Mouse (Mus musculus): ENCODE measurements around the gene Numbl. TPM values are rescaled to one million over a fixed set of nuclear protein-coding genes. Genes with fewer than 3 reads are reported as not detected.

Numbl gene
- total RNA-seq, 1 experiment, result 14.1 TPM

- peaks cover 0 to 7% of the 10 kb centered on the region in 2 experiments; a peak in 1 of 4 replicates for H3K4me1 ChIP-seq (ENCODE audit: control insufficient read depth in 2 of 2, insufficient read depth in 2 of 2, low read length in 2 of 2, poor library complexity in 1 of 2)
- TF ChIP-seq MAFK (IDR thresholded peaks at IDR 0.05; ENCODE audit: insufficient read depth, low read depth, low read length), result no peak
- TF ChIP-seq ZNF384 (IDR thresholded peaks at IDR 0.05; ENCODE audit: low read depth, low read length), result no peak
- no peak for TF ChIP-seq ZC3H11A (IDR thresholded peaks at IDR 0.05; ENCODE audit: borderline replicate concordance, low read depth, low read length)
- TF ChIP-seq CHD2 (IDR thresholded peaks at IDR 0.05; ENCODE audit: low read depth, low read length), result no peak
- TF ChIP-seq HCFC1 (IDR thresholded peaks at IDR 0.05; ENCODE audit: borderline replicate concordance, insufficient read depth, low read length), result no peak
- H3K4me3 ChIP-seq (ENCODE audit: insufficient read depth in 1 of 2, low read depth in 1 of 2, low read length in 2 of 2, poor library complexity in 1 of 2, severe bottlenecking in 1 of 2), result no peak overlapping the region
- H3K27ac ChIP-seq (ENCODE audit: insufficient read depth, low read depth, low read length, poor library complexity, severe bottlenecking), result no peak overlapping the region
- H3K9me3 ChIP-seq (ENCODE audit: control insufficient read depth, insufficient read depth, low read depth, low read length), result no peaks in the 10 kb centered on the region
- in situ Hi-C loops (cut with MboI; ENCODE audit: low sequenced_read_pairs in 2 of 2, unreplicated experiment in 2 of 2), result no loop called here
- DNase-seq (ENCODE audit: low read depth, low spot score), result no peak
- H3K36me3 ChIP-seq (ENCODE audit: control insufficient read depth, insufficient read depth, low read length, poor library complexity, severe bottlenecking), result no peaks in the 10 kb centered on the region
- no peak overlapping the region for H3K9ac ChIP-seq (ENCODE audit: insufficient read depth, low read depth, low read length, poor library complexity, severe bottlenecking)
Measured at GRCm38 (mm10) chr7:27249928-27250327, 8.3 kb upstream of the Numbl start.

- Histone ChIP-seq H3K4me3 (ENCODE audit: insufficient read depth in 1 of 2, low read depth in 1 of 2, low read length in 2 of 2, poor library complexity in 1 of 2, severe bottlenecking in 1 of 2) (no peak overlapping the region), H3K36me3 (ENCODE audit: control insufficient read depth, insufficient read depth, low read length, poor library complexity, severe bottlenecking) (no peaks in the 10 kb centered on the region), H3K9me3 (ENCODE audit: control insufficient read depth, insufficient read depth, low read depth, low read length) (no peaks in the 10 kb centered on the region), H3K27ac (ENCODE audit: insufficient read depth, low read depth, low read length, poor library complexity, severe bottlenecking) (no peak overlapping the region), H3K9ac (ENCODE audit: insufficient read depth, low read depth, low read length, poor library complexity, severe bottlenecking) (no peak overlapping the region), H3K4me1 (ENCODE audit: control insufficient read depth in 2 of 2, insufficient read depth in 2 of 2, low read length in 2 of 2, poor library complexity in 1 of 2) (peaks cover 0 to 8% of the 10 kb centered on the region in 2 experiments; a peak in 2 of 4 replicates)
- DNase-seq (ENCODE audit: low read depth, low spot score), result no peak
- in situ Hi-C loops (cut with MboI; ENCODE audit: low sequenced_read_pairs in 2 of 2, unreplicated experiment in 2 of 2), result no loop called here
- TF ChIP-seq CHD2 (IDR thresholded peaks at IDR 0.05; ENCODE audit: low read depth, low read length) (no peak), ZNF384 (IDR thresholded peaks at IDR 0.05; ENCODE audit: low read depth, low read length) (no peak), ZC3H11A (IDR thresholded peaks at IDR 0.05; ENCODE audit: borderline replicate concordance, low read depth, low read length) (no peak), HCFC1 (IDR thresholded peaks at IDR 0.05; ENCODE audit: borderline replicate concordance, insufficient read depth, low read length) (no peak), MAFK (IDR thresholded peaks at IDR 0.05; ENCODE audit: insufficient read depth, low read depth, low read length) (no peak)
Measured at GRCm38 (mm10) chr7:27251946-27252345, 6.3 kb upstream of the Numbl start.

GRCm38 (mm10) chr7:27255721-27256120, 2.5 kb upstream of the Numbl start:
- in situ Hi-C loops (cut with MboI; ENCODE audit: low sequenced_read_pairs in 2 of 2, unreplicated experiment in 2 of 2), result no loop called here
- Histone ChIP-seq H3K4me3 (ENCODE audit: insufficient read depth in 1 of 2, low read depth in 1 of 2, low read length in 2 of 2, poor library complexity in 1 of 2, severe bottlenecking in 1 of 2) (no peak overlapping the region), H3K4me1 (ENCODE audit: control insufficient read depth in 2 of 2, insufficient read depth in 2 of 2, low read length in 2 of 2, poor library complexity in 1 of 2) (peaks cover 2 to 12% of the 10 kb centered on the region in 2 experiments; a peak in 2 of 4 replicates), H3K9ac (ENCODE audit: insufficient read depth, low read depth, low read length, poor library complexity, severe bottlenecking) (no peak overlapping the region), H3K36me3 (ENCODE audit: control insufficient read depth, insufficient read depth, low read length, poor library complexity, severe bottlenecking) (no peaks in the 10 kb centered on the region), H3K27ac (ENCODE audit: insufficient read depth, low read depth, low read length, poor library complexity, severe bottlenecking) (no peak overlapping the region), H3K9me3 (ENCODE audit: control insufficient read depth, insufficient read depth, low read depth, low read length) (no peaks in the 10 kb centered on the region)
- no peak for TF ChIP-seq ZNF384 (IDR thresholded peaks at IDR 0.05; ENCODE audit: low read depth, low read length)
- no peak for TF ChIP-seq MAFK (IDR thresholded peaks at IDR 0.05; ENCODE audit: insufficient read depth, low read depth, low read length)
- no peak for TF ChIP-seq ZC3H11A (IDR thresholded peaks at IDR 0.05; ENCODE audit: borderline replicate concordance, low read depth, low read length)
- no peak for TF ChIP-seq CHD2 (IDR thresholded peaks at IDR 0.05; ENCODE audit: low read depth, low read length)
- TF ChIP-seq HCFC1 (IDR thresholded peaks at IDR 0.05; ENCODE audit: borderline replicate concordance, insufficient read depth, low read length), result no peak
- no peak for DNase-seq (ENCODE audit: low read depth, low spot score)

- no peak for DNase-seq (ENCODE audit: low read depth, low spot score)
- Histone ChIP-seq H3K36me3 (ENCODE audit: control insufficient read depth, insufficient read depth, low read length, poor library complexity, severe bottlenecking) (peaks cover 2% of the 10 kb centered on the region; the same call in 1 of the 2 replicates), H3K27ac (ENCODE audit: insufficient read depth, low read depth, low read length, poor library complexity, severe bottlenecking) (no peak overlapping the region), H3K4me3 (ENCODE audit: insufficient read depth in 1 of 2, low read depth in 1 of 2, low read length in 2 of 2, poor library complexity in 1 of 2, severe bottlenecking in 1 of 2) (peak overlapping the region; percentile 33 to 72; a peak in 3 of 4 replicates), H3K9ac (ENCODE audit: insufficient read depth, low read depth, low read length, poor library complexity, severe bottlenecking) (peak overlapping the region; percentile 9; the same call in 1 of the 2 replicates), H3K4me1 (ENCODE audit: control insufficient read depth in 2 of 2, insufficient read depth in 2 of 2, low read length in 2 of 2, poor library complexity in 1 of 2) (peaks cover 2 to 8% of the 10 kb centered on the region in 2 experiments; a peak in 2 of 4 replicates), H3K9me3 (ENCODE audit: control insufficient read depth, insufficient read depth, low read depth, low read length) (no peaks in the 10 kb centered on the region)
- TF ChIP-seq MAFK (IDR thresholded peaks at IDR 0.05; ENCODE audit: insufficient read depth, low read depth, low read length), result no peak
- TF ChIP-seq ZNF384 (IDR thresholded peaks at IDR 0.05; ENCODE audit: low read depth, low read length), result no peak
- no peak for TF ChIP-seq HCFC1 (IDR thresholded peaks at IDR 0.05; ENCODE audit: borderline replicate concordance, insufficient read depth, low read length)
- TF ChIP-seq CHD2 (IDR thresholded peaks at IDR 0.05; ENCODE audit: low read depth, low read length), result no peak
- TF ChIP-seq ZC3H11A (IDR thresholded peaks at IDR 0.05; ENCODE audit: borderline replicate concordance, low read depth, low read length), result no peak
- in situ Hi-C loops (cut with MboI; ENCODE audit: low sequenced_read_pairs in 2 of 2, unreplicated experiment in 2 of 2), result no loop called here
Measured at GRCm38 (mm10) chr7:27257046-27257851, 984 bp upstream of the Numbl start.
